Mouse (Mus musculus): ENCODE measurements around the gene Gse1.

The Gse1 gene

DNA sequence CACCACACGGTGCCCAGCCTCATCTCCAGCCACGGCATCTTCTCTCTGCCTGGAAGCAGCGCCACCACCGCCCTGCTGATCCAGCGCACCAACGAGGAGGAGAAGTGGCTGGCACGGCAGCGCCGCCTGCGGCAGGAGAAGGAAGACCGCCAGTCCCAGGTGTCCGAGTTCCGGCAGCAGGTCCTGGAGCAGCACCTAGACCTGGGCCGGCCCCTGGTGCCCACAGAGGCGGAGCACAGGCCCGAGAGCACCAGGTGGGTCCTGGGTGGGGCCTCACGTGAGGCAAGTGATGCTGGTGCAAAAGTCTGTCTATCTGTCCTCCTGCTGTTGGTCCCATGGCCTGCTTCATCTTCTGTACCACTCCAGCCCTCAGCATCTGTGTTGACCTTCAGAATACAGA is 340.9 kb downstream of the Gse1 start:
- in situ Hi-C loops (cut with MboI, MseI): no loop called here

DNA sequence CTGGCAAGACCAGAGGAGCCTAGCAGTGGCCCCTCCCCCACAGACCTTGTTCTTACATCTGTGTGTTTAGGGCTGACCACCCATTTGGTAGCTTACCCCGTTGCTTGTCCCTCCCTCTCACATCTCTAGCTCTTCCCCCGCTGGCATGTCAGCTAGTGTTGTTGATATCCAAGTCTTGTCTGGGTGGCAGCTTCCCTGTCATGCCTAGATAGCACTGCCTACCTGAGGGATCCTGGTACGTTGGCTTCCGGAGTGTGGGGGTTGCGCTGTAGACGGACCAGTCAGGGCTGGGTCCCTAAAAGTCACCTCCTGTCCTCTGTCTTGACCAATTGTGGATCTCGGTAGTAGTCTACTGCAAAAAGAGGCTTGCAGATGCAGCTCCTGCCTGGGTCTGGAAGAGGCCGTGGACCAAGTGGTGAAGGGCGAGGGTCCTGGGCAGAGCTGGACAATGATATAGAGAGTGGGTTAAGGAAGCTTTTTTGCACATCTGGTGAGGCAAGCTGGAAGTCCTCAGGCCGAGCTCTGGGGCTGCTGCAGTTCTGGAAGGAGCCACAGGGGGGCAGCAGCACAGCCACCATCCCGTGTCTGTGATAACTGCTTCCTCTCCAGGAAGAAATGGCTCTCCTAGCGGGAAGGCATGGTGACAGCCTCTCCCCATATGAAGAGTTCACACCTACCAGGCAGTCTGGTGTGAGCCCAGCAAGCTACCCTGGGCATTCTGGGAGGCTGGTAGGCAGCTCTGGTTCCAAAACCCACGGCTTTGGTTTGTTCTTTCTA is 341.9 kb downstream of the Gse1 start:
- in situ Hi-C loops (cut with MboI, MseI): no loop called here

DNA sequence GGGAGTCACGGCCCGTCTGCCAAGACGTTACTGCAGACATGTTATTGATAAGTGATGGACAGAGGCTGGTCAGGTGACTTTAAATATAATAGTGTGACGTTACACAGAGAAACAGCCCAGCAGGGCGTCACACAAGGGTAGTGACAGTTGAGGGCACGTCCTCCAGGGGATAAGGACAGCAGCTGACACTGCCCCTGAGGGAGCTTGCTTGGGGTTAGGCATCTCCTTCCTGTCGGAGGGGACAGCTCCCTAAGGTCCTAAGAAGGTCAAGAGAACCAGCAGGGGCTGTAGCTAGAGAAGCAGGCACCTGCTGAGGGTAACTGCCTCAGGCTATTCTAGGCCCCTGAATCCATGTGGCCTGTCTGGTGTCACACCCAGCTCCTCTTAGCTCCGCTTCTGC is 343.3 kb downstream of the Gse1 start:
- in situ Hi-C loops (cut with MboI, MseI): no loop called here

DNA sequence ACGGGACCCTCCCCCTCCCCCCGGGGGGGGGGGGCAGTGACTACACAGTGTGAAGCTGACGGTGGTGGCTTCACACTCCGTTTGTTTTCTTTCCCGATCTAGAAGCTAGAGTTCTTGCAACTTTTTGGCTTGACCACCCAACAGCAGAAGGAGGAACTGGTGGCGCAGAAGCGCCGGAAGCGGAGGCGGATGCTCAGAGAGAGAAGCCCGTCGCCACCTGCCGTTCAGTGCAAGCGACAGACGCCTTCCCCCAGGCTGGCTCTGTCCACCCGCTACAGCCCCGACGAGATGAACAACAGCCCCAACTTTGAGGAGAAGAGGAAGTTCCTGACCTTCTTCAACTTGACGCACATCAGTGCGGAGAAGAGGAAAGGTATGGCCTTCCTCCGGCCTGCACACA is 344.3 kb downstream of the Gse1 start:
- in situ Hi-C loops (cut with MboI, MseI): no loop called here

DNA sequence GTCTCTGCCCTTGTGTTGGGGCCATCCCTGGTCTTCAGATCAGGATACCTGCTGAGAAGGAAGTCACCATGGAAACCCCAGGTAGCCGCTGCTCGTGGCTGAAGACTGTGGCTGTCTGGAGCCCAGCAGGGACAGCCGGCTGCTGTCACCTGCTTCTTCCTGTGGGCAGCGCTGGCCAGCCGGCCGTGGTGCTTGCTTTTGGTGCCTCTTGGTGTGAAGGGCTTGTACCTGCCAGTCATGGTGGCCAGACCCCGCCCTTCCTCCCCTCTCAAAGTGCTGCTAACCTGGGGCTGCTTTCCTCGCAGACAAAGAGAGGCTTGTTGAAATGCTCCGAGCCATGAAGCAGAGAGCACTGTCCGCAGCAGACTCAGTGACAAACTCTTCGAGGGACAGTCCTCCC is 345.6 kb downstream of the Gse1 start:
- in situ Hi-C loops (cut with MboI, MseI): no loop called here

DNA sequence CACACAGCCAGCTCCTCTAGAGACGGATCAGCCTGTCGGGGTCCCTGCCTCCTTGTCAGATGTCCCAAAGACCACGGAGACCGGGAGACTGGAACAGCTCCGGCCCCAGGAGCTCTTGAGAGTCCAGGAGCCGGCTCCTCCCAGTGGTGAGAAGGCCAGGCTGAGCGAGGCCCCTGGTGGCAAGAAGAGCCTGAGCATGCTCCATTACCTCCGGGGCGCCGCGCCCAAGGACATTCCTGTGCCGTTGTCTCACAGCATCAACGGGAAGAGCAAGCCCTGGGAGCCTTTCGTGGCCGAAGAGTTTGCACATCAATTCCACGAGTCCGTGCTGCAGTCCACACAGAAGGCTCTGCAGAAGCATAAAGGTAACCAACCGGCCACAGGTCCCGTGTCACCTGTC is 346.7 kb downstream of the Gse1 start:
- in situ Hi-C loops (cut with MboI, MseI): no loop called here

DNA sequence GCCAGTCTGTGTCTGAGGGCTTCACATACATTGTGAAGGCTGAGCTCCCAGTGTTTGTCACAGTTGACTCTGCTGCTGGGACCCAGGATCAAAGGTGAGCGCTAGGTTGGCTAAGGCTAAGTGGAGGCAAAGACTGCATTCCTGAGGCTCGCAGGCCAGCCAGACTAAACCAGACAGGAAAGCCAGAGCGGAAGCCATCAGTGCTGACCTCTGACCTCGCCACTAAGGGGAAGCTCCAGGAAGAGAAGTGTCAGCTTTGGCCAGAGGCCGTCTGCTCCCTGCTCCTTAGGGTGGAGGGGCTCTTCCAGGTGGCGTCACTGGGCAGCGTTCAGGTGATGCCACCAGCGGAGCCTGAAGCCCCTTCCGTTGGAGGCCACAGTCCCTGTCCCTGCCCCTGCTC is 347.5 kb downstream of the Gse1 start:
- in situ Hi-C loops (cut with MboI, MseI): no loop called here

DNA sequence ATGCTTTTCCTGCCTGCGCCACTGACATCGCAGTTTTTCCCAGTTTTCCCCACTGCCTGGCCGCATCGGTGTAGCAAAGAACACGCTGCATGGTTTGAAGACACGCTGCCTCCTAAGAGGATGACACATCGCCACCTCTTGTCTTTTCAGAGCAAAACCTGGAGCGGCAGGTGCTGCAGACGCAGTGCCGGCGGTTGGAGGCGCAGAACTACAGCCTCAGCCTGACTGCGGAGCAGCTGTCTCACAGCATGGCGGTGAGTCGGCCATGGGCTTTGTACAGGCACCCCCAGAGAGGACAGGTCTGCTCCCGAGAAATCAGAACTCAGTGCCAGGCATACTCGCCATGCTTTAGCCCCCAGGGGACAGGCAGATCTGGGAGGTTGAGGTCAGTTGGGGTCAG is 349.6 kb downstream of the Gse1 start:
- in situ Hi-C loops (cut with MboI, MseI): no loop called here

DNA sequence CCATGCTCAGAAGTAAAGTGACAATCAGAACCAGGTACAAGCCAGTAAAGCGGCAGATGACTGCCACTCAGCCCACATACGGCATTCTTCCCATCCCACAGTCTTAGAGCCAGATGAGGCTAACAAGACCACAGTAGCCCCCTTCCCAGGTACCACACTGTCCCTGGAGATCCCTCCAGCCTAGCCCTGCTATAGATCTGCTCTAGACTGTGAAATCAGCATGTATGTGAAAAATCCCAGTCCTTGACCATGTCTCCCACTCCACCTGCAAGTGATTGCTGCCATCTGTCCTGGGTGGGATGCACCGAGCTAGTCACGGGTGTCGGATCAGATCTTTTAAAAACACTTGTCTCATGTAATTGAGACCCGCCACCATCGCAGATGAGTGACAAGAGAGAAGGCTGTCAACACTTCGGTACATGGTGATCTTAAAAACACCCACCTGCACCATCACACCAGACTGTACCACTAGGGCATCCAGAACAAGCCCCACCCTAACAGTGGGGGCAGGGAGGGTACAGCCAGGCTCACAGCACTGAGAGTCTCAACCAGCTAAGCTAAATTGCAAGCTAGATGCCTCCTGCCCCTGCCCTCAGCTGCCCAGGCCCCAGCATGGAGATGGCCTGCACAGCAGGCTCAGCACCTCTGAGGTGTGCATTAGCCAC is 352.2 kb downstream of the Gse1 start:
- in situ Hi-C loops (cut with MboI, MseI): no loop called here

DNA sequence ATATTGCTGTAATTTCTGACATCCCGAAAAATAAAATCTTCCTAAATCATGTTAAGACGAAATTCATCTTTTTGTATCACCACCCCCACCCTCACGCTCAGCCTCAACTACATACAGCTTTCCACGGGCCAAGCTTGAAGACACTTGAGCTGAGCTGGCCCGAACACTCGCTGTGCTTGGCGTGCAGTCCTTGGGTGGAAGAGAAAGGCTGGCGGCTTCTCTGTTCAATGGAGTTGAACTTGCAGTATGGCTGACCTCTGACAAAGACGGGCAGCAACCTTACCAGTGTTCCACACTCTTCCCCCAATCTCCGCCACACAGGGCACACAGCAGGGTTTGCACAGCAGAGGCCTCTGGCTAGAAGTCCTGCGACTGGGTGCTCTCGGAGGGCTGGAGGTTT is 353.1 kb downstream of the Gse1 start:
- in situ Hi-C loops (cut with MboI, MseI): no loop called here

DNA sequence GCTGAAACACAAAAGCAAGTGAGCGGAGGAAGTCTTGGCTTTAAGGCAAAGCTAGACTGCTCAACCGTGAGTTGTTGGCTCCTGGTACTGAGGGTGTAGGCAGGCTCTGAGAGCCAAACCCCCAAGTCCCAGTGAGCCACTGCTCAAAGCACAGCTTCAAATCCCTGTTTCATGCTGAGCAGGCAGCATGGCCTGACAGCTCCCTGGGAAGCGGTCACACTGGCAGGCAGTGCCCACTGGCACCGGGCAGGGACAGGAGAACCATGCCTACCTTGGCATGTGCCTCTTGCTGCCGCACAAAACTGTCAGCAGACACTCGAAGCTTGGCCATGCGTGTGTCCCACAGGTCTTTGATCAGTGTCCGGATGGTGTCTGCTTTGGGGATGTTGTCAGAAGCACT is 353.6 kb downstream of the Gse1 start:
- in situ Hi-C loops (cut with MboI, MseI): no loop called here

DNA sequence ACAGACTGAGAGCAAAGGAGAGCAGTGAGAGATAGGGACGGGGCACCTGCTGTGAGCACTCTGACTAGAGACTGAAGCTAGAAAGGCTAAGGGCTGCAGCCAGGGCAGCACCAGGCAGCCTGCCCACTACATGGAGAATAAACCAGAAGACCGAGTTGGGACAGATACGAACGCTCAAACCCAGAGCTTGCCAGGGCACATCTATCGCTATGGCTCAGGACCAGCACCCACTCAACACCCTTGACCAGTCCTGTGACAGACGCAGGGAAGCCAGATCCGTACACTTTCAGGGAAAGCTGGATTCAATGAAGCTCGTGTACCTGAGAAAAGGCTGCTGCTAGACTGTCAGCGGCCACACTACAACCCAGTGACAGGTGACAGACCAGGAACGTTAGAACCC is 357.3 kb downstream of the Gse1 start:
- in situ Hi-C loops (cut with MboI, MseI): no loop called here

DNA sequence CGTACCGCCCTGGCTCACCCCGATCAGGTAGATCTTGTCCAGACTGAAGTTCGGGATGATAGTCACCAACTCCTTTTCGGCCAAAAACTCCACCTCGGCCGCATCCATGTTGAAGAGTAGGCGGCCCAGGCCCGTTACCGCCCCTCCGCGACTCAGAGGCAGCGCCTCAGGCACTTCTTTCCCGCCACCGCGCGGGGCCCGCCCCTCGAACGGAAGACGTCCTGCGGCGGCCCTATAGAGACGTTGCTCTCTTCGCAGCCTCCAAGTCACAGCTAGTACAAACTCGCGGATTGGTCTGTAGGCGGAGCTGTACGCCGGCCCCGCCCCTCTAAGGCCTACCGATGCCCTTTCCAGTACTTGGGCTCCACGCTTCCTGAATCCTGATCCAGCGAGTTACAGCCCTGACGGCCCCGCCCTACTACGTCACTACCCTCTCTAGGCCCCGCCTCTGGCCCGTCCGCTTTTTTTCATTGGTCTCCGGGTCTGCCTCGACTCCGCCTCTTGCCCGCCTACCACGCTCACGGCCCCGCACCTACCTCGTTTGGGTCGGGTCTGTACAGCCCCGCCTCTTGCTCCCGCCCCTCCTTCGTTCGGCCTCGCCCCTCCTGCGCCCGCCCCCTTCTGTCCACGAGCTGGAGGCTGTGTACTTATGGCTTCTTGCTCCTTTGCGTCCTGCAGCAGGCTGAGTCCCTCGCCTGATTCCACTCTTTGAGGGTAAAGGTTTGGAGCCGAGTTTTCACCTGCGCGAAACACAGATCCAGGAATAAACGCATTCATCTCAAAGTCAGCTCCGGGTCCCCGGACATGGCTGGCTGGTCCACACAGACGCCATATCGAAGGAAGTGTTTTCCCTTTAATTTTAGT is 360.9 kb downstream of the Gse1 start, which contains the start of gene Gins2:
TSS of gene Gins2 (minus strand) at position 397 of the 864 bp plus-strand sequence.
- in situ Hi-C loops (cut with MboI, MseI): no loop called here

DNA sequence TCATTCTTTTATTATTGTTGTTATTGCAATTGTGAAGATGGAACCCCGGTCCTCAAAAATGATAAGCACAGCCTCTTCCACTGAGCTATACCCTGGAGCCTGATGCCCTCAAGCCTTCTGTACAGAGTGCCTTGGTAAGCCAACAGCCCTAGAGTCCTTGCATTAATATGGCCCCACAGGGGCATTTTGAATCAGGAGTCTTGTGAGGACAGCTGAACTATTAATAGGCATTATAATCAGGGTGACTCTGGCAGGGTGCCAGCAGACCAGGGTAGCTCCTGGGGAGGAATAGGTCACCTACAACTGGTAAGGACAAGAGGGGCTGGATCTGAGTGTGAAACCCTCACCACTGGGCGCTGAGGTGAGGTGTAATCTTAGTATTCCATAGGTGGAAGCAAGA is 361.7 kb downstream of the Gse1 start:
- in situ Hi-C loops (cut with MboI, MseI): no loop called here

DNA sequence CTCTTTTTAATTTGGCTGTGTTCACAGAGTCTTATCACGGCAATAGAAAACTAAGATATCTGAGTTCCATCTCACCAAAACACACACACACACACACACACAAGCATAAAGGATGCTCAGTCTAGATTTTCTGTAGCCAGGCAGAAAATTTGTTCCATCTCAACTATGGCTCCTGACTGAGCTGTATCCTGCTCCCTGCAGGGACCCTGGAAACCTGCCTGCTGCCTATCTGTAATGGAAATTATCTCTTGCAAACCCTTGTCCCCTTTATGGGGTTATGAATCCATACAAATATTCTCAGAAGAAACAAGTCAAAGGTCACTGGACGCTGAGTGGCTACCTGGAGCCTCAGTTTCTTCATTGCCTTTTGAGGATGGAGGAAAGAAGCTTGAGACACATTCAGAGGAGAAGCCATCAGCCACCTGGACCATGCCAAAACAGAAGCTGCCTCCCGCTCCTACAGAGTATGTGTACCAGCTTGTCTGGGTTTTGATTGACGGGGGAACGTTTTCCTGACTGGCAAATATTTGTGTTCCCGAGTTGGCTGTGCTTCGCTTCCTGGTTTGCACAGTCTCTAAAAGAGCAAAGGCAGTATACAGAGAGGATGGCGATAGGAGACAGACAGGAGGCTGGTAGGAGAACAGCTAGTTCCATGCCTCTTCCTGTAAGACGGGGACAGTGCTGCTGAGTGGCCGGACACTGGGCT is 363.5 kb downstream of the Gse1 start:
- in situ Hi-C loops (cut with MboI, MseI): no loop called here

DNA sequence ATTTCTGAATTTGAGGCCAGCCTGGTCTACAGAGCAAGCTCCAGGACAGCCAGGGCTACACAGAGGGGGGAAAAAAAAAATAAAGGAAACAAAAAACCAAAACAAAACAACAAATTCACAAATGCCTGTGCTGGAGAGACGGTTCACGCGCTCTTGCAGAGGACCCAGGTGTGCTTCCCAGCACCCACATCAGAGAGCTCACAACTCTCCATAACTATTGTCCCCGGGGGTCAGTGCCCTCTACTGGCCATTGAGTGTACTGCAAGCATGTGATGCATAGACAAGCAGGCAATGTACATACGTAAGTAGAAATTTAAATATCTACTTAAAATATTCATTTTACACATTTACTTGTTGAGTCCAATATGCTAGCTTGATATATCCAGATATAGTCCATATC is 366.3 kb downstream of the Gse1 start:
- in situ Hi-C loops (cut with MboI, MseI): no loop called here

DNA sequence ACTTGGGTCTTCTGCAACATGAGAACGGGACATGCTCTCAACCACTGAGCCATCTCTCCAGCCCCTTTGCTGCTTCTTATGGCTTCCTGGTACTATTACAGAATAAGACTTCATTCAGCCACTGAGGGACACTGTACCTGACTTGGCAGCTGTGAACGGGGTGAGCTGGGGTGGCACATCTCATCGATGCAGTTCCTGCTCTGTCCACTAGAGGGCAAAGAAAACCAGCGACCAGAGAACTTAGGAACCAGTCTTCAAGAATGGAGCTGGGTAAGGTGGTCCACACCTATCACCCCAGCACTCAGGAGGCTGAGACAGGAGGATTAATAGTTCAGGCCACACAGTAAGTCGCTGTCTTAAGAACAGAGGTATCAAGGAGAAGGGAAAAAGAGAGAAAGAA is 367.7 kb downstream of the Gse1 start:
- in situ Hi-C loops (cut with MboI, MseI): no loop called here

DNA sequence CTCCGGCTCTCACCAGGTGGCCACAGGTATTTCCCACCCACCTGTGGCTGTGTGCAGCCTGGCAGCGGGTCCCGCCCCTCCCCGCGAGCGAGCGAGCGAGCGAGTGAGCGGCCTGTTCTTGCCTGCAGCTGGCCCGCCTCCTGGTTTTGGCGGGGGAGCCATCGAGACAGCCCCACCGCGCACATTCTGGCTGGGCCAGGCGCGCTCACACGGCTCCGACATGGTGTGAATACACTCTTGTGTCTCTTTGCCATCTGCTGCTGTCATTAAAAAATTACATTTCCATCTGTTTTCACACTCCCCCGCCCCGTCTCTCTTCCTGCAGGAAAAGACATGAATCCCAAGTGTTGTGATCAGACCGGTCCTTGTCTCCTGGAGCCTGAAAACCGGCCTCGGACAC is 370.3 kb downstream of the Gse1 start:
- in situ Hi-C loops (cut with MboI, MseI): no loop called here

DNA sequence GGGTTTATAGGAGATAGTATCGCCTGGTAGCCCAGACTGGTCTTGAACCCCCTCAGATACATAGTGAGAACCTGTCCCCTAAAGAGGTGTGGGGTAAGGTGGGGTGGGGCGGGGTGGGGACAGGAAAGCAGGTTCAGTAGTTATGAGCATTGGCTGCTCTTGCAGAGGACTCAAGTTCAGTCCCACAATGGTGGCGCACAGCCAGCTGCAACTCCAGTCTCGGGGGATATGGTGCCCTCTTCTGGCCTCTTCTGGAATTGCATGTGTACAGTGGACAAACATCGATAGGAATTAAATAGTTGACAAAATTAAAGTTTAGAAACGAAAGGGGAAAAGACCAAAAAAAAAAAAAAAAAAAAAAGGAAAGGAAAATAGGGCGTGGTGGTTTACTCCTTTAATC is 371.2 kb downstream of the Gse1 start:
- in situ Hi-C loops (cut with MboI, MseI): no loop called here

DNA sequence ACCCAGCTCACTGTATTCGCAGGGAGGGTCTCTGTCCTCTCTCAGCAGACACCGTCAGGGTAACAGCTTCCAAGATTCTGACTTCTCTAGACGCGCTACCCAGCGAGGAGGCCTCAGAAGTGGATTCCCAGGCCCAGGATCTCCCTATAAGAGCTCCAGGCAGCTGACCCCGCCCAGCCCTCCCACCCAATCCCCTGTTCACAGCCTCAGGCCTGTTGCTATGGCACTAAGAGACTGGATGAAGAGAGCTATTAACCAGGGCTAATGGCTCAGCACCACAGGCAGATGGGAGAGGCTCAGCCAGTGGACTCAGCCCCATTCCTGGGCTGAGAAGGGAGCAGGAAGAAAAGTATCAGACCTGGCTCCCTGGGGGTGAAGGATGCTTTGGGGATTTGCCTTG is 374.4 kb downstream of the Gse1 start:
- in situ Hi-C loops (cut with MboI, MseI): no loop called here

DNA sequence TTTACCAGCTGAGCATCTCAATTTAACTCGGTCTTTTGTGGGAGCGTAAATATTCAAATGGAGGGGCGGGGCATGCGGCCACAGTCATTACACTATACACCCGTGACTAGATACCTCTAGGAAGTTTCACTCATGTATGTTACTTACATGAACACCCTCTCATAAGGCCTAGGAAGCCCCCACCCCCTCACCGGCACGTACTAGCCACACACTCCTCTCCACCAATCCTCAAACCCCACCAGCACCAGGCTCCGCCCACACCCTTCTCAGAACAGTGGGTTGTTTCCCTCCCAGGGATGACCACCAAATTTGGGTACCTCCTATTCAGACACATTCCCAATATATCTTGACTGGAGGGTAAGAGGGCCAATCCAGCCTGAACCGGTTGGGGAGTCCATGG is 379.2 kb downstream of the Gse1 start:
- in situ Hi-C loops (cut with MboI, MseI): no loop called here

DNA sequence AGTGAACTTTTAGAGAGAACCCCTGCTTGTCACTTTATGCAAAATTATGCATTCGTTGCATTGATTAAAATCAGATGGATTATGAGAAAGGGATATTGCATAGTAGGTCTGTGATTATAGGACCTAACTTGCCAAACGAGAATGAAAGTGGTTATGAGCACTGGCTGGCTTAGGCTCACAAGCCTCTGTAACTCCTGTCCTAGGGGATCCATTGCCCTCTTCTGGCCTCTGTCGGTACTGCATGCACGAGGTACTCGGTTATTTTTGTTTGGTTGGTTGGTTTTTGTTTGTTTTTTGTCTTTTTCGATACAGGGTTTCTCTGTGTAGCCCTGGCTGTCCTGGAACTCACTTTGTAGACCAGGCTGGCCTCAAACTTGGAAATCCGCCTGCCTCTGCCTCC is 379.6 kb downstream of the Gse1 start:
- in situ Hi-C loops (cut with MboI, MseI): no loop called here
